Mouse (Mus musculus): ENCODE measurements around the gene Spred2. TPM values are rescaled to one million over a fixed set of nuclear protein-coding genes. Genes with fewer than 3 reads are reported as not detected.
A peak's percentile ranks its signal among the peaks of the same experiment; 100 is the strongest.

Gene Spred2
- total RNA-seq, 2 experiments from 2014 or later, result 84.3 to 85.1 TPM

- intact Hi-C loops (cut with DNase I), result no loop called here
- no peak for DNase-seq (ENCODE audit: low spot score in 2 of 2)
Observed at GRCm38 (mm10) chr11:19946721-19947120, 22.5 kb downstream of the Spred2 start.

GRCm38 (mm10) chr11:19947626-19948135 lies 23.5 kb downstream of the Spred2 start:
- DNase-seq (ENCODE audit: low spot score in 2 of 2), result peak; percentile 31 to 79
- intact Hi-C loops (cut with DNase I), result no loop called here

GRCm38 (mm10) chr11:19949725-19950124 lies 25.6 kb downstream of the Spred2 start:
- DNase-seq (ENCODE audit: low spot score in 2 of 2), result no peak
- intact Hi-C loops (cut with DNase I), result no loop called here

GRCm38 (mm10) chr11:19950169-19950568 lies 26.0 kb downstream of the Spred2 start:
- no peak for DNase-seq (ENCODE audit: low spot score in 2 of 2)
- intact Hi-C loops (cut with DNase I), result no loop called here

- intact Hi-C loops (cut with DNase I), result no loop called here
- no peak for DNase-seq (ENCODE audit: low spot score in 2 of 2)
Observed at GRCm38 (mm10) chr11:19952963-19953362, 28.8 kb downstream of the Spred2 start.

- intact Hi-C loops (cut with DNase I), result no loop called here
- no peak for DNase-seq (ENCODE audit: low spot score in 2 of 2)
Observed at GRCm38 (mm10) chr11:19953919-19954318, 29.7 kb downstream of the Spred2 start.

GRCm38 (mm10) chr11:19955069-19955468 lies 30.9 kb downstream of the Spred2 start:
- intact Hi-C loops (cut with DNase I), result no loop called here
- DNase-seq (ENCODE audit: low spot score in 2 of 2), result no peak

GRCm38 (mm10) chr11:19955701-19956100 lies 31.5 kb downstream of the Spred2 start:
- DNase-seq (ENCODE audit: low spot score in 2 of 2), result no peak
- intact Hi-C loops (cut with DNase I), result no loop called here

GRCm38 (mm10) chr11:19959006-19959405 lies 34.8 kb downstream of the Spred2 start:
- DNase-seq (ENCODE audit: low spot score in 2 of 2), result no peak
- intact Hi-C loops (cut with DNase I), result no loop called here

GRCm38 (mm10) chr11:19959897-19960296 lies 35.7 kb downstream of the Spred2 start:
- DNase-seq (ENCODE audit: low spot score in 2 of 2), result no peak
- intact Hi-C loops (cut with DNase I), result no loop called here

- no peak for DNase-seq (ENCODE audit: low spot score in 2 of 2)
- intact Hi-C loops (cut with DNase I), result no loop called here
Observed at GRCm38 (mm10) chr11:19960541-19960940, 36.4 kb downstream of the Spred2 start.

GRCm38 (mm10) chr11:19961088-19961487 lies 36.9 kb downstream of the Spred2 start:
- intact Hi-C loops (cut with DNase I), result no loop called here
- no peak for DNase-seq (ENCODE audit: low spot score in 2 of 2)

- intact Hi-C loops (cut with DNase I), result no loop called here
Observed at GRCm38 (mm10) chr11:19961766-19962365, 37.7 kb downstream of the Spred2 start.

GRCm38 (mm10) chr11:19962796-19963195 lies 38.6 kb downstream of the Spred2 start:
- intact Hi-C loops (cut with DNase I), result no loop called here
- no peak for DNase-seq (ENCODE audit: low spot score in 2 of 2)

More at GRCm38 (mm10) chr11:19961766-19962365, 37.7 kb downstream of the Spred2 start:
- no peak for DNase-seq (ENCODE audit: low spot score in 2 of 2)

- DNase-seq (ENCODE audit: low spot score in 2 of 2), result no peak
- intact Hi-C loops (cut with DNase I), result no loop called here
Observed at GRCm38 (mm10) chr11:19963717-19964141, 39.6 kb downstream of the Spred2 start.

- DNase-seq (ENCODE audit: low spot score in 2 of 2), result no peak
- intact Hi-C loops (cut with DNase I), result no loop called here
Observed at GRCm38 (mm10) chr11:19964333-19964732, 40.2 kb downstream of the Spred2 start.

GRCm38 (mm10) chr11:19965037-19965611 lies 40.9 kb downstream of the Spred2 start:
- no peak for DNase-seq (ENCODE audit: low spot score in 2 of 2)
- intact Hi-C loops (cut with DNase I), result no loop called here

GRCm38 (mm10) chr11:19965664-19966063 lies 41.5 kb downstream of the Spred2 start:
- DNase-seq (ENCODE audit: low spot score in 2 of 2), result no peak
- intact Hi-C loops (cut with DNase I), result no loop called here

GRCm38 (mm10) chr11:19966294-19966693 lies 42.1 kb downstream of the Spred2 start:
- no peak for DNase-seq (ENCODE audit: low spot score in 2 of 2)
- intact Hi-C loops (cut with DNase I), result no loop called here

- intact Hi-C loops (cut with DNase I), result no loop called here
Observed at GRCm38 (mm10) chr11:19969584-19969983, 45.4 kb downstream of the Spred2 start.

More at GRCm38 (mm10) chr11:19969584-19969983, 45.4 kb downstream of the Spred2 start:
- DNase-seq (ENCODE audit: low spot score in 2 of 2), result no peak
